Mouse (Mus musculus): ENCODE results near the gene Aunip. TPM values are rescaled to one million over a fixed set of nuclear protein-coding genes. Genes with fewer than 3 reads are reported as not detected.

Gene Aunip
- polyA plus RNA-seq, 1 experiment: 2.3 TPM

DNA sequence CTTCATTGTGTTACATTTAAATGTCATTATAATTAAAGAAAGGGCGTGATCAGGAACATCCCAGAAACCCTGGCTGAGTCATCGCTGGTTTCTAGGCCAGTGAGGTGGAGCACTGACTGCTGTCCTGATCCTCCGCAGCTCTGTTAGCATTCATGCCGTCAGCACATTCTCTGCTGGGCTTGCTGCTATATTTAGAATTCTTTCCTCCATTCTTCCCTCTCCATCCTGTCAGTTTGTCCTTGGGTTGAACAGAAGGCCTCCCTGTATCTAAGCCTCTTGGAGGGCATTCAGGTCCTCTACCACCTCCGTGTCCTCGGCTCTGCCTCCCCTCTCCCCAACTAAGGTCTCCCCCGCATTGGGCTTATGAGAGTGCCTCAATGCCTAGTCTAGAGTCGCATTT is 6.2 kb downstream of the Aunip start:
- Histone ChIP-seq H3K79me2 (ENCODE audit: control insufficient read depth, insufficient read depth) (peaks cover 37% of the 10 kb centered on the region), H3K4me3 (no peak overlapping the region), H3ac (ENCODE audit: control insufficient read depth, insufficient read length) (no peak overlapping the region), H3K4me2 (ENCODE audit: low read depth) (peak overlapping the region; percentile 31), H3K36me3 (ENCODE audit: control insufficient read depth, insufficient read depth) (no peaks in the 10 kb centered on the region), H3K27me3 (ENCODE audit: control insufficient read depth, insufficient read depth, insufficient read length) (no peaks in the 10 kb centered on the region)
- TF ChIP-seq TCF12 (IDR thresholded peaks at IDR 0.05; ENCODE audit: insufficient read depth, poor library complexity, severe bottlenecking) (no peak), REST (IDR thresholded peaks at IDR 0.05; ENCODE audit: insufficient read depth, insufficient read length) (no peak), POLR2A (IDR thresholded peaks at IDR 0.05; ENCODE audit: insufficient read length, low read depth) (no peak), POLR2AphosphoS2 (IDR thresholded peaks at IDR 0.05; ENCODE audit: insufficient read length, low read depth) (no peak), CEBPB (IDR thresholded peaks at IDR 0.05; ENCODE audit: insufficient read depth, poor library complexity, severe bottlenecking) (no peak), MAX (IDR thresholded peaks at IDR 0.05; ENCODE audit: low read depth) (no peak), USF1 (IDR thresholded peaks at IDR 0.05; ENCODE audit: low read depth) (no peak), MYOG (IDR thresholded peaks at IDR 0.05; ENCODE audit: control insufficient read depth in 1 of 3, insufficient read depth in 1 of 3, insufficient read length in 2 of 3, low read depth in 2 of 3) (no peak), SRF (IDR thresholded peaks at IDR 0.05; ENCODE audit: control insufficient read depth, insufficient read length, low read depth) (no peak), TCF3 (IDR thresholded peaks at IDR 0.05; ENCODE audit: insufficient read length, low read depth) (no peak), MYOD1 (IDR thresholded peaks at IDR 0.05; ENCODE audit: control insufficient read depth in 1 of 3, insufficient read length in 2 of 3, low read depth in 2 of 3) (no peak), E2F4 (IDR thresholded peaks at IDR 0.05; ENCODE audit: insufficient read depth) (no peak)

DNA sequence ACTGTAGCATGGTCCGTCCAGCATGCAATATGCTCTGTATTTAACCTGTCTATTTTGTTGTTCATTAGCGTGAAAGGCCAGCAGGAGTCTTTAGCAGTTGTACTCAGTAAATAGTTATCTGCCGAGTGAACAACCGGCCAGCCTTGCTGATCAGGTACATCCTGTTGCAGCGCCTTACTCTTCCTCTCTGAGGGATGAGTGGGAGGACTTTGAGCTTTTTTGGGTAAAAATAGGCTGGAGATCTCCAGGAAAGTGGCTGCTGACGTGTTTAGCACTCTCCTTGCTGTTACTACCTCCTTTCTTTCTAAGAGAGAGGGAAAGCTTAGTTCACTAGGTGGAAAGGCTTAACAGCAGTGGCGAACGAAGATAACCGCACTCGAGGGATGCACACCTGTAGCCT is 6.9 kb downstream of the Aunip start:
- no peak overlapping the region for H3ac ChIP-seq (ENCODE audit: control insufficient read depth, insufficient read length)
- peaks cover 37% of the 10 kb centered on the region for H3K79me2 ChIP-seq (ENCODE audit: control insufficient read depth, insufficient read depth)
- no peaks in the 10 kb centered on the region for H3K27me3 ChIP-seq (ENCODE audit: control insufficient read depth, insufficient read depth, insufficient read length)
- H3K4me2 ChIP-seq (ENCODE audit: low read depth): no peak overlapping the region
- H3K36me3 ChIP-seq (ENCODE audit: control insufficient read depth, insufficient read depth): no peaks in the 10 kb centered on the region
- no peak overlapping the region for H3K4me3 ChIP-seq
- no peak for TF ChIP-seq CEBPB (IDR thresholded peaks at IDR 0.05; ENCODE audit: insufficient read depth, poor library complexity, severe bottlenecking)
- TF ChIP-seq POLR2A (IDR thresholded peaks at IDR 0.05; ENCODE audit: insufficient read length, low read depth): no peak
- no peak for TF ChIP-seq SRF (IDR thresholded peaks at IDR 0.05; ENCODE audit: control insufficient read depth, insufficient read length, low read depth)
- no peak for TF ChIP-seq USF1 (IDR thresholded peaks at IDR 0.05; ENCODE audit: low read depth)
- TF ChIP-seq MYOG (IDR thresholded peaks at IDR 0.05; ENCODE audit: control insufficient read depth in 1 of 3, insufficient read depth in 1 of 3, insufficient read length in 2 of 3, low read depth in 2 of 3): no peak
- no peak for TF ChIP-seq TCF12 (IDR thresholded peaks at IDR 0.05; ENCODE audit: insufficient read depth, poor library complexity, severe bottlenecking)
- TF ChIP-seq TCF3 (IDR thresholded peaks at IDR 0.05; ENCODE audit: insufficient read length, low read depth): no peak
- no peak for TF ChIP-seq MYOD1 (IDR thresholded peaks at IDR 0.05; ENCODE audit: control insufficient read depth in 1 of 3, insufficient read length in 2 of 3, low read depth in 2 of 3)
- TF ChIP-seq POLR2AphosphoS2 (IDR thresholded peaks at IDR 0.05; ENCODE audit: insufficient read length, low read depth): no peak
- TF ChIP-seq REST (IDR thresholded peaks at IDR 0.05; ENCODE audit: insufficient read depth, insufficient read length): no peak
- TF ChIP-seq E2F4 (IDR thresholded peaks at IDR 0.05; ENCODE audit: insufficient read depth): no peak
- no peak for TF ChIP-seq MAX (IDR thresholded peaks at IDR 0.05; ENCODE audit: low read depth)

DNA sequence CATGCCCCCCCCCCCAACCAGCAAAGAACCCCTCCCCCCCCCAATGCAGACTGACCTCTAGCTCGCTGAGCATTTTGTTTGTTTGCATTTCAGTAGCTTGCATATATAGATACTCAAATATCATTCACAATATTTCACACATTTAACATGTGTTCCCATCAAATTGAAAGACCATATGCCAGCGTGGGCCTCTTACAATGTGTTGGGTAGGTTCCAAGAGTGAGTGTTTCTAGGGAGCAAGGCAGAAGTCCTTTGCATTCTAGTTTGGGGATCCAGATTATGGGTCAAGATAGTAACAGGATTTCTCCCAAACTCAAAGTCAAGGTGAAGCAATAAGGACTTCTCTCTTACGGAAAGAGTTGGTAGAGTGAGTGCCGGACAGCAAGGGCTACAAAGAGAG is 7.7 kb downstream of the Aunip start:
- H3K27me3 ChIP-seq (ENCODE audit: control insufficient read depth, insufficient read depth, insufficient read length): no peaks in the 10 kb centered on the region
- no peaks in the 10 kb centered on the region for H3K36me3 ChIP-seq (ENCODE audit: control insufficient read depth, insufficient read depth)
- no peak overlapping the region for H3ac ChIP-seq (ENCODE audit: control insufficient read depth, insufficient read length)
- peaks cover 36% of the 10 kb centered on the region for H3K79me2 ChIP-seq (ENCODE audit: control insufficient read depth, insufficient read depth)
- no peak overlapping the region for H3K4me3 ChIP-seq
- TF ChIP-seq TCF12 (IDR thresholded peaks at IDR 0.05; ENCODE audit: insufficient read depth, poor library complexity, severe bottlenecking): no peak
- no peak for TF ChIP-seq REST (IDR thresholded peaks at IDR 0.05; ENCODE audit: insufficient read depth, insufficient read length)
- H3K4me2 ChIP-seq (ENCODE audit: low read depth): no peak overlapping the region

DNA sequence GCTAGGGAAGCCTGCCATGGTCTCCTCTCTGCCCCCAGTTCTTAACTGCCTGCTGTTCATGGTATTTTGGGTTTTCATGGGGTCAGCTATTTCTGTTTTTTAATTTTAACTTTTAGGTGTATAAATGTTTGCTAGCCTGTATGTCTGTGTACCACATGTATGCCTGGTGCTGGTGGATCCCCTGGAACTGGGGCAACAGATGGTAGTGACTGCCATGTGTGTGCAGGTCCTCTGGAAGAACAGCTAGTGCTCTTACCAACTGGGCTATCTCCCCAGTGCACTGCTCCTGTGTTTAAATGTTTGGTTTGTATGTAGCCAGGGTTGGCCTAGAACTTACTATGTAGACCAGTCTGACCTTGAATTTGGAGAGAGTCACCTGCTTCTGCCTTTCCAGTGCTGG is 8.5 kb downstream of the Aunip start:
- no peak for TF ChIP-seq CEBPB (IDR thresholded peaks at IDR 0.05; ENCODE audit: insufficient read depth, poor library complexity, severe bottlenecking)
- no peak for TF ChIP-seq MAX (IDR thresholded peaks at IDR 0.05; ENCODE audit: low read depth)
- no peak for TF ChIP-seq POLR2A (IDR thresholded peaks at IDR 0.05; ENCODE audit: insufficient read length, low read depth)
- TF ChIP-seq SRF (IDR thresholded peaks at IDR 0.05; ENCODE audit: control insufficient read depth, insufficient read length, low read depth): no peak
- no peak for TF ChIP-seq POLR2AphosphoS2 (IDR thresholded peaks at IDR 0.05; ENCODE audit: insufficient read length, low read depth)
- TF ChIP-seq E2F4 (IDR thresholded peaks at IDR 0.05; ENCODE audit: insufficient read depth): no peak
- TF ChIP-seq MYOG (IDR thresholded peaks at IDR 0.05; ENCODE audit: control insufficient read depth in 1 of 3, insufficient read depth in 1 of 3, insufficient read length in 2 of 3, low read depth in 2 of 3): no peak
- no peak for TF ChIP-seq TCF3 (IDR thresholded peaks at IDR 0.05; ENCODE audit: insufficient read length, low read depth)
- no peak for TF ChIP-seq MYOD1 (IDR thresholded peaks at IDR 0.05; ENCODE audit: control insufficient read depth in 1 of 3, insufficient read length in 2 of 3, low read depth in 2 of 3)
- no peak for TF ChIP-seq REST (IDR thresholded peaks at IDR 0.05; ENCODE audit: insufficient read depth, insufficient read length)
- TF ChIP-seq USF1 (IDR thresholded peaks at IDR 0.05; ENCODE audit: low read depth): no peak
- no peak for TF ChIP-seq TCF12 (IDR thresholded peaks at IDR 0.05; ENCODE audit: insufficient read depth, poor library complexity, severe bottlenecking)

DNA sequence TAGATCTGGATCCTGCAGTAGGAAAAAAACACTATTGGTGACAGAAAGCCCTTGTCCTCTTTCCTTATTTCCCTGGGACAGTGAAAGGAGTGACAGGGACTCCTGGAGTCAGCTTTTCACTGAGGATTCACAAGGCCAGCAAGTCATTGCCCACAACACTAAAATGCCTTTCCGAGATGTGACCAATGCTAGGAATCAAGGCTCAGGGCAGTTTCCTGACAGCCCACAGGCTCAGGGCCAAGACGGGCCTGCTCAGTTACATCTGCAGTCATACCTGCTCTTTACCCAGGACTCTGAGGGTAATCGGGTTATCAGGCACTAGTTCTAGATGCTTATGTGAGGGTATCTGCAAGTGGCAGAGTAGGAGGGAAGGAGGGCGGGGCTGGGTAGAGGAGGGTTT is 12.6 kb downstream of the Aunip start:
- Histone ChIP-seq H3K36me3 (ENCODE audit: control insufficient read depth, insufficient read depth) (peaks cover 22% of the 10 kb centered on the region), H3K27me3 (ENCODE audit: control insufficient read depth, insufficient read depth, insufficient read length) (no peaks in the 10 kb centered on the region), H3K4me2 (ENCODE audit: low read depth) (no peak overlapping the region), H3K4me3 (no peak overlapping the region), H3ac (ENCODE audit: control insufficient read depth, insufficient read length) (no peak overlapping the region), H3K79me2 (ENCODE audit: control insufficient read depth, insufficient read depth) (peaks cover 14% of the 10 kb centered on the region)
- TF ChIP-seq MYOD1 (IDR thresholded peaks at IDR 0.05; ENCODE audit: control insufficient read depth in 1 of 3, insufficient read length in 2 of 3, low read depth in 2 of 3) (no peak), CEBPB (IDR thresholded peaks at IDR 0.05; ENCODE audit: insufficient read depth, poor library complexity, severe bottlenecking) (no peak), POLR2AphosphoS2 (IDR thresholded peaks at IDR 0.05; ENCODE audit: insufficient read length, low read depth) (no peak), POLR2A (IDR thresholded peaks at IDR 0.05; ENCODE audit: insufficient read length, low read depth) (no peak)

More for the DNA sequence above, 8.5 kb downstream of the Aunip start:
- Histone ChIP-seq H3K4me2 (ENCODE audit: low read depth) (no peak overlapping the region), H3ac (ENCODE audit: control insufficient read depth, insufficient read length) (no peak overlapping the region), H3K79me2 (ENCODE audit: control insufficient read depth, insufficient read depth) (peaks cover 28% of the 10 kb centered on the region), H3K36me3 (ENCODE audit: control insufficient read depth, insufficient read depth) (peaks cover 4% of the 10 kb centered on the region), H3K4me3 (no peak overlapping the region), H3K27me3 (ENCODE audit: control insufficient read depth, insufficient read depth, insufficient read length) (no peaks in the 10 kb centered on the region)

Measured in myocyte (in vitro differentiated cells).